Mouse (Mus musculus): ENCODE results near the gene Ctsf. TPM values are rescaled to one million over a fixed set of nuclear protein-coding genes. Genes with fewer than 3 reads are reported as not detected.
A peak's percentile ranks its signal among the peaks of the same experiment; 100 is the strongest.
"Not testable (repeated sequence)": the region's sequence is repeated elsewhere in the genome, so short reads cannot be mapped to it uniquely, and the experiment has no call there.

Ctsf gene
- total RNA-seq, 2 experiments from 2014 or later = 318 to 345 TPM

DNA sequence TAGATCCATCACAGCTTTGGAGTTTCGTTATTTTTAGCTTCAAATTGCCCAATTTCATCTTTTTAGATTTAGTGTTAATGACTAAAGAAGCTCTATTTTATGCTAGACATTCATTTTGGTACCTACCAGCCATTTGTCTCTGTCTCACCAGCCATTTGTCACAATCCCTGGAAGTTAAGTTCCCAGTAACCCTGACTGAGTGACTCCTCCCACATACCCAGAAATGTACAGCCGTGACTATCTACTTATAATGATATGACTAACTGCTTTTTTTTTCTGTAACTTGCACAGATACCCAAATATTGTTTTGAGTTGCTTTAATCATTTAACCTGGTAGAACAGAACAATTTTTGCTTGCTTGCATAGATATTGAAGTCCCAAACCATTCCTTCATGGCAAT lies 9.1 kb upstream of the Ctsf start:
- no peak for DNase-seq (ENCODE audit: low spot score in 2 of 2)

DNA sequence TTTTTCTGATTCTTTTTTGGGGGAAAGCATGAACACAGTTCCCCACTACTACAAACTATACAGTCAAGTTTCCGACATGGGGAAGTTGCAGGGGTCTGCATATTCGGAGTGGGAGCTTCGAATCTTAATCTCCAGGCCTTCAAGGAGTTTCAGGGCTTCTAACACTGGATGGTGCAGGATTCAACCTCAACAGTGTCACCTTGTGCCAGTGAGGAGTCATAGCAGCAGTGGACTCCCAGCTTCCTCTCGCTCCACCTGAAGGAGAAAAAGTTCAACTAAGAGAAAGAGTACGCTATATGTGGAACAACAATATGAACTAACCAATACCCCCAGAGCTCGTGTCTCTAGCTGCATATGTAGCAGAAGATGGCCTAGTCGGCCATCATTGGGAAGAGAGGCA lies 7.4 kb upstream of the Ctsf start:
- no peak for DNase-seq (ENCODE audit: low spot score in 2 of 2)

DNA sequence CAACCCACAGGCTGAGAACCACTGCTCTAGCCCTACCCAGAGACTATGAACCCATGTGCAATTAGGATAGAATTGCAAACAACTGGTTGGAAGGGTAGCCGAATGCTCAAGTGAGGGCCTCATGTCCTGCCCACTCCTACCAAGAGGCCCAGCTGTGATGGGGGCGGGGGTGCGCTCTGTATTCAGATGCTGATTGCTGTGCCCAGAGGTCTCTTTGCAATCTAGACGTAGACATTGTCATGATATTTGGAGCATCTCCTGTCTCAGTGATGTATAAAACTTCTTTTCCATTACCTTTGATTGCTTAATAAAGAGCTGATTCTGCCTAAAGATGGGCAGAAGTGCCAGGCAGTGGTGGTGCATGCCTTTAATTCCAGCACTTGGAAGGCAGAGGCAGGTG lies 5.1 kb upstream of the Ctsf start:
- DNase-seq (ENCODE audit: low spot score in 2 of 2) = no peak

DNA sequence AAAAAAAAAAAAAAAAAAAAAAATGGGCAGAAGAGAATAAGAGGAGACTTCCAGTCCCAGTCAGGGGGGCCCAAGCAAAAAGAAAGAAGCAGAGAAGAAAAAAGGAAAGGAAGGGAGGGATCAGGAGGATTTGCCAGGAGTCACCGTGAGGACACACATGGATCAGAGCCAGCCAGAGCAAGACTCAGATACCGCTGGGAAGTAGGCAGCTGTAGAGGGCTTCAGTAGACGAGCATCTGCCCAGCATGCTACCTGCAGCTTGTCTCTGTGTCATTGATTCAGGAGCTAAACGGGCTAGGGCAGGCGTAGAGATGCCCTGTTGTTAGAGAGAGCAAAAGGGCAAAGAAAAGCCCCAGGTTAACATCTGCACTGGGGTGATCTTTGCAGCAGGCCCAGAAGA lies 4.6 kb upstream of the Ctsf start:
- DNase-seq (ENCODE audit: low spot score in 2 of 2) = no peak

DNA sequence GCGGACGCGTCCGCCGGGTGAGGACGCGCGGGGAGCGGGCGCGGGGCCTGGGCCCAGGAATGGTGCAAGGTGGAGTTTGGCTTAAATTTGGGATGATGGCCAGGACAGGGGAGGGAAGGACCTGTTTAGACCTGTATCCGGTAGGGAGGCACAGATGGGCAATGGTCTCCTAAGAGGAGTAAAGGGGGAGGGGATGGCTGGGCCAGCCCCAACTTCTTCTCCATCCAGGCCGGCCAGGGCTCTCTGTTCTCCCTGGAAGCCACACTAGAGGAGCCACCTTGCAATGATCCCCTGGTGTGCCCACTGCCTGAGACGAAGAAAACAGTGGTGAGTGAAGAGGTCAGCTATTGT lies 515 bp downstream of the Ctsf start:
- no peak for DNase-seq (ENCODE audit: low spot score in 2 of 2)

DNA sequence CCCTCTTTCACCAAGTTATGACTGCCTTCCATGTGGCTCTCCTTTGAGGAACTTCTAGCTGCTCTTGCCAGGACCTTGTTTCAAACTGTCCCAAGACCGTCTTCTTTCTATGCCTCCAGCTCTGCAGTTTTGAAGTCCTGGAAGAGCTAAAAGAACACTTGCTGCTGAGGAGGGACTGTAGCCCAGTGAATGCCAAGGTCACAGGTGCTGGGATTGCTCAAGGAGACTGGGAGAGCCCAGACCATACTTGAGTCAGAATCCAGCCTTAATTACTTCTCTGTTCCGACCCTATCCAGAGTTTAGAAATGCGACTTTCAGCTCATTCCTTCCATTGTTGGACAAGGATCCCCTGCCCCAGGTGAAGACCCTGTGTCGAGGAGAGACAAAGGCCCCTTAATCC lies 1.0 kb downstream of the Ctsf start:
- peak in 1 of 2 experiments; percentile 48 for DNase-seq (ENCODE audit: low spot score in 2 of 2)

DNA sequence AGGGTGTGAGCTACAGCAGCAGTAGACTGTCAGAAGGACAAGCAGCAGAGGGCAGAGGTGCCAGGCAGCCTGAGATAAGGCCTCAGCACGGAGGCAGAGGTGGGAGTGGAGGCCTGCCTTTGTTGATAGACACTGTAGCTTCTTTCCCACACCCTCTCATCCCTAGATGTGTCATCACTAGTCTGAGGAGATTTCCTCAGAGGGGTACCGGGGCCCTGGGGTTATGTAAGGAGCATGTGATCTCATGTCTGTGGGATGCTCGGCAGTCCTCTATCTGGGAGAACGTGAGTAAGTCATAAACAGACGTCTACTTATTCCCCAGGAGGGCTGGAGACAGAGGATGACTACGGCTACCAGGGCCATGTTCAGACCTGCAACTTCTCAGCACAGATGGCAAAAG lies 4.2 kb downstream of the Ctsf start:
- no peak for DNase-seq (ENCODE audit: low spot score in 2 of 2)

DNA sequence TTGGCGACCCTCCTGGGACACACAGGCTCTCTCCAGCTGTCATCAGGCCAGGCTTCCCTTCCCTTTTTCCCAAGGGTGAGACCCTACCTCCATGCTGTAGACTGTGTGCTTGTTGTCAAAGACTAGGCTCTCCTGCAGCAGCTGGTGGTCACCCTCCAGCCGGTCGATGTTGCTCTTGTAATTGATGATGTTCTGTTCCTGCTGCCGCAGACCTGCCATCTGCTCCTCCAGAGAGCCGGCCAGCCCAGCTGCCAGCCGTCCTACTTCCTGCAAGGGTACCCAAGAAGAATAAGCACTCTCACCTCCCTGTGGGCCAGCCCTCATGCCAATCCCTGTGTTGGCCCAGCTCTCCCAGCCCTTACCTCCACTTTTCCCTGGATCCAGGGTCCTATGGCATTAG lies 8.1 kb downstream of the Ctsf start:
- no peak for DNase-seq (ENCODE audit: low spot score in 2 of 2)

DNA sequence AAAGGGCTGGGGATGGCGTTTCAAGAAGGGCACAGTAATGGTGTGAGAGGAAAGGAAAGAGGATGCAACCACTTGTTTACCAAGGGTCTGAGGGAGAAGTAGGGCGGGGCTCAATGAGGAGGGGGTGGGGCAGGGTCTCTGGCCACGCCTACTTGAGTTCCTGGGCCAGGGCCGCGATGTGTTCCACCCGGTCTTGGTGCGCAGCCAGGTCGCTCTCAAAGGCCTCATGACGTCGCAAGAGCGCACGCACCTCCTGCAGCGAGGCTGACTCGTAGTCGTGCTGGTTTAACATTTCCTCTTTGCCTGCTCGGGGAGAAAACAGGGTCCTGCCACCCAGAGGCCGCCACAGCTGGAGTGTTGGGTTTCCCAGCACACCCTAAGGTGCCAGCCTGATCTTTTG lies 10.2 kb downstream of the Ctsf start:
- no peak for DNase-seq (ENCODE audit: low spot score in 2 of 2)

DNA sequence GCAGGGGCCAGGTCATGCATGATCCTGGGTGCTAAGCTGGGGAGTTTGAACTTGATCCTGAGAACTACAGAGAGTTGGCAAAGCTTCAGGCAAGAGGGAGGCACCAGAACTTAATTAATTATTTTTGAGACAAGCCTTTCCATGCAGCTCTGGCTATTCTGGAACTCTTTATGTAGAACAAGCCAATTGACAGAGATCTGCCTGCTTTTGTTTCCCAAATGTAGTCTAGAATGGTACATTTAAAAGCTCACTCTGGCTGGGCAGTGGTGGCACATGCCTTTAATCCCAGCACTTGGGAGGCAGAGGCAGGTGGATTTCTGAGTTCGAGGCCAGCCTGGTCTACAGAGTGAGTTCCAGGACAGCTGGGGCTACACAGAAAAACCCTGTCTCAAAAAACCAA lies 19.7 kb downstream of the Ctsf start:
- DNase-seq (ENCODE audit: low spot score in 2 of 2) = not testable (repeated sequence)

DNA sequence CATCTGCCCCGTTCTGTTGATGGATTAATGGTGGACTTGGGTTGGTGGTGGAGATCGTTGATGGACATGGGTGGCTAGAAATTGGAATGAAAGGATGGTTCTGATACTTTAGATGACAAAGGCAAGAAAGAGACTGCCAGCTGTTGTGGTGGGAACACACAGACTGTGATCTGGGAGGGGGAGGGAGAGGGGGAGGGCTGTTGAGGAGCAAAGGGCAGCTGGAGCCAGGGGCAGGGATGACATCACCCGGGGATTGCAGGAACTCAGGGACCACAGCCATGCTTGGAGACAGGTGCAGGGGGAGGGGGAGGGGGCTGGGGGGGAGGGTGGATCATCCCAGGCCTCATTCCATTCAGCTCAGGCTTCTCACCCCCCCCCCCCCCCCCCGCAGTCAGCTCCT lies 21.3 kb downstream of the Ctsf start:
- no peak for DNase-seq (ENCODE audit: low spot score in 2 of 2)

DNA sequence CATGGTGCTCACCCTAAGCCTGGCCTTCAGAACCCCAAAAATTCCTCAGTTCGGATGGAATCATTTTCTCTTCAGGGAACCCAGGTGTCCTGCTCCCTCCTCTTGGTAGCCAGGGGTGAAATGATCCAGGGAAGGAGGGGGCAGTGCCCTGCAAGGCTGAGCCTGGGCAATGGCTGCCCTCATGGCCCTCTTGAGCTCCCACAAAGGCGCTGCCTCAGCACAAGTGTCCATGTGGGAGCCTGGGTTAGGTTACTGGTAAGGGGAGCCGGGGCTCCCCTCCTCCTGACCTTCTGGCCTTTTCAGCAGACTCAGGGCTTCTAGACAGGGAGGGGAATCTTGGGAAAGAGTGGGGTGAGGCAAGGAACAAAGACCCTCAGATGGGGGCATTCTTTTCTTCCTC lies 21.8 kb downstream of the Ctsf start:
- no peak for DNase-seq (ENCODE audit: low spot score in 2 of 2)

DNA sequence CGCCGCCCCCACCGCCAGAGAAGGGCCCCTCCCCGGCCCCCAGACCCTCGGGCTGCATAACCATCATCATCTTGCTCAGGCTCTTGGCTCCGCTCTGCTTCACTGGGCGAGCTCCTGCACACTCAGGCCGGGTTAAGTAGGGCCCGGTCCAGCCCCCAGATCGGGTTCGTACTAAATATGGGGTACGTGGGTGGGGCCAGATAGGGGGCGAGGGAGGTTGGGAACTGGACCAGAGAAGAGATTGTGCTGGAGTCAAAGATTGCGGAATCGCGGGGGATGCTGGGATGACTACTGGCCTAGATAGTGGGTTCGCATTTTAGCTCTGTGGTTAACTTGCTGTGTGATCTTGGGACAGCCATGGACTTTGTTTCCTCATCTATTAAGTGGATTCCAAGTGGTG lies 22.9 kb downstream of the Ctsf start, which contains the start of gene Actn3:
Actn3 (minus strand) TSS at position 125 of the 400 bp plus-strand sequence.
- no peak for DNase-seq (ENCODE audit: low spot score in 2 of 2)

DNA sequence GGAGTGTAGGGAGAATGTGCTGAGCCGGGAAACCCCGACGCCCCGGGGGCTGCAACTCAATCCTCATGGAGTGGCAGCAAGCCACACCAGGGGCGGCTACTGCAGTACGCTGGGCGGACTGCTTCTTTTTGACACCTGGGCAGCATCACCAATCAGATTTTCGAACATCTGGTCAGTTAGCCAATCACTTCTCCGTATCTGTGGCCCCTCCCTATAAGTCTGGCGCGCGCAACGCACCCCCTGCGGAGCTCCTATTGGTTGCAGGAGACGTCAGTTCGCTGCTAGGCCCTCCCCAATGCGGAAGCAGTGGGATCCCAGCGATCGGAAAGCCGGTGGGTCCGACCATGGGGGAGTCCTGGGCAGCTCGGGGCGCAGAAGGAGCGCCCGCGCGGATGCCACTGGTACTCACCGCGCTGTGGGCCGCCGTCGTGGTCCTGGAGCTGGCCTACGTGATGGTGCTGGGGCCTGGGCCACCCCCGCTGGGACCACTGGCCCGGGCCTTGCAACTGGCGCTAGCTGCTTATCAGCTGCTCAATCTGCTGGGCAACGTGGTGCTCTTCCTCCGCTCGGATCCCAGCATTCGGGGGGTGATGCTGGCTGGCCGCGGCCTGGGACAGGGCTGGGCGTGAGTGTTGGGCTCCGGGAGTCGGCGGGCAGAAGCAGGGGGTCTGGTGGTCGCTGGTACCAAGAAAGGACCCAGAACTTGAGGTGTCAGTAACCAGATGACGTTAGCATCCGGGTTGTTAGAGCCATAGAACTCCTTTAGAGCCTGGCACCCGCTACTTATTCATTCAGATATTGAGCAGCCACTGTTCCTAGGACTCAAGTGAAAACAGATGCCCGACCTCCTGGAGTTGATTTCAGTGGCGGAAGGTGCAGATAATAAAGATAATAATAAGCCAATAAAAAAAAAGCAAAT lies 23.7 kb downstream of the Ctsf start, which contains the start of gene Zdhhc24:
Zdhhc24 (plus strand) TSS at position 264 of the 919 bp plus-strand sequence.
- peak; percentile 95 to 97 for DNase-seq (ENCODE audit: low spot score in 2 of 2)

DNA sequence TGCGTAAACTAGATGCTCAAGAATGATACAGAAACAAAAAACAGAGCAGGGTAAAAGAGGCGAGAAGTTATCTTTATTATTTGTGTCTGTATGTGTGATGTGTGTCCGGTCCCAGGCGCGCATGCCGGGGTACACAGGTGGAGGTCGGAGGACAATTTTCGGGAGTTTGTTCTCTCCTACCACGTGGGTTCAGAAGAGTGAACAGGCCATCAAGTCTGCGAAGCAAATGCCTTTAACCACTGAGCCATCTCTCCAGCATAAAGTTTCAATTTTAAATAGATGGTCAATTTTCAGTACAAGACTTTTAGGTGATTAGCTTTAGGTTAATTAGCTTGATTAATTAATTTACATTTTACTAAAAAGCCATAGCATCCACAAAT lies 24.4 kb downstream of the Ctsf start:
- no peak for DNase-seq (ENCODE audit: low spot score in 2 of 2)

DNA sequence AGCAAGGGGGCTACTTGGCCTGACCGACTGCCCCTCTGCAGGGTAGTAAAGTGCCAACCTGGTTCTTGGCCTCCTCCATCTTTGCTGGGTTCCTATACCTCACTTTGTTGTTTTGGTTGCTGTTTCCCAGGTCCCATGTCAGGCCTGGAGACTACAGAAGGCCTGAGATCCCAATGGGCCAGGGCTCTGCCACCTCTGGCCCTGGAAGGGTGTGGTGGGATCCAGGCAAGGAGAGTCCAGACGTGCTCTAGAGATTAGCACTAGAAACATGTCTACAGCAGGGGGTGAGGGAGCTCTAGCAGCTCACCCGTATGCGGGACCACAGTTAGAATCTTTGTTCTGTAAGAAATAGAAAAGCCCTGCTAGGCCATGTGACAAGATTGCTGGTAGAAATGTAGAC lies 29.0 kb downstream of the Ctsf start:
- DNase-seq (ENCODE audit: low spot score in 2 of 2) = no peak

DNA sequence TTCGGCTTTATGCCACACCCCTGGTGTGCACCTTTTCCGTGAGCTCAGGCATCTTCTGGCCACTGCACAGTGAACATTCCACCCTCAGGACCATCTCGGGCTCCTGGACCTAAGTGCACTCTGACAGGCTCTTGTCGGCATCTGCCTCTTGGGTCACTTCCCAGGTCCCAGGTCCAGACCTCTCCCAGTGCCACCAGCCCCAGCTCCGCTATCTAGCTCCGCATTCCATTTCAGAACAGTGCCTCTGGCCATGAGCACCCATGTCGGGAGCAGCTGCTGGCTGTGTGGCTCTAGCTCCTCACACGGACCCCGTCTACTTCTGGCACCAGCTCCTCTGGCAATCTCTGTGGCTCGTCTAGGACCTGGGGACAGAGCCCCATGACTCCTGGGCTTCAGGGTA lies 34.9 kb downstream of the Ctsf start:
- DNase-seq (ENCODE audit: low spot score in 2 of 2) = no peak

DNA sequence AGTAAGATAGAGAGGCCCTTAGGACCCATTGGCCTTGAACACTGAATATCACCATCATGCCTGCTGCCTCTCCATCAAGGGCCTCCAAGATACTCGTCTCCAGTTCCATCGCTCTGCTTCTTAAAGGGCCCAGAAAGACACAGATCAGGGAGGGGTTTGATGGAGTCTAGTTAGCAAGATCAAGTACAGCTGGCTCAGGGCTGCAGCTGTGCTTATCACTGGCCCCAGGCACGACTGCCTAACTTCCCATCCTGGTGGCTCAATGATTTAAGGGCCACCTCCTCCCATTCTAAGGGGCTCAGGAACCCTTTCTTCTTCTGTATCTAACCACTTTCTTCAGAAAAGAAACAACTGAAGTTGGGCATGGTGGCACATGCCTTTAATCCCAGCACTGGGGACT lies 36.9 kb downstream of the Ctsf start:
- DNase-seq (ENCODE audit: low spot score in 2 of 2) = no peak

DNA sequence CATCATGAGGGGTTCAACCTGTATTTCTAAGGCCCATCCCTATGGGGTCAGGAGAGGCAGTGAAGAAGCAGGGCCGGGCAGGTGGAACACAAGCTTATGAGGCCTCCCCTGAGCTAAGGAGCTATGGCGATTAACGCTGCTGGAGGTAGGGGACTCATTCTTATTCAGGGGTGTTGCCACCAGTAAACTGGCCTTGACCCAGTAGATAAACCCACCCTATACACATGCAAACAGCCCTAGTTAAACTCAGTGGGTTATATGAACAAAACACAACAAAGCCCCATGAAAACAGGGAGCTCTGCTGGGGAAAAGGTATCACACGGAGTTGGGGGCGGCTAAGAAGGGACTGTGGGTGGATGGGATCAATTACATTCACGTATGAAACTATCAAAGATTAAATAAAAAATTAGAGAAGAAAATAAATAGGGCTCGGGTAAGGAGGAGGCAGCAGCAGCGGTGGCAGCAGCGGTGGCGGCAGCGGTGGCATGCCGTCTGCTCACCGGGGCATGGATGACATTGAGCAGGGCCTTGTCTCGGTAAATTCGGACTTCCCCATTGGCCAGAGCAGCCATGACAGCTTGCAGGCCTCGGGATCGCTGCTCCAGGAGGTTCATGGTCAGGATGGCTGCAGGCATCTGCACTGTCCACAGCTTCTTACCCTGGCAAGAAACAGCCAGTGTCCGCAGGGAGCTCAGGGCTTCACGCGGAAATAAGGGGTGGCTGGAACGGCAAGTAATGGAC lies 42.0 kb downstream of the Ctsf start:
- no peak for DNase-seq (ENCODE audit: low spot score in 2 of 2)

DNA sequence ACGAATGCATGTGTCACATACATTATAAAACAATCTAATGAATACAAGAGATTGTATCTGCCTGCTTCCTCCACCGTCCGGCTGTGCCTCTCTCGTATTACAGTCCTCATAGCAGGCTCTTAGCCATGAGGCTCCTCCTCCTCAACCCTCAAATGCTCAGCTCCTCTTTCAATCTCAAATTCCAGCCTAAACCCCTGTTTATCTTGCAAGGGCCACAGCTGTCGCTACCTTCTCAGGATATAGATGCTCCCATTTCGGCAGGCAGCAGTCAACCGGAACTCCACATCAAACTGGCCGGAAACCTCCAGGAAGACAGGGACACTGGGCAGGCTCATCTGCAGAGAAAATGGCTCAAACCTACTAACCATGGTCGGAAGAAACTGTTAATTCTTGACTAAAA lies 44.0 kb downstream of the Ctsf start:
- DNase-seq (ENCODE audit: low spot score in 2 of 2) = no peak

DNA sequence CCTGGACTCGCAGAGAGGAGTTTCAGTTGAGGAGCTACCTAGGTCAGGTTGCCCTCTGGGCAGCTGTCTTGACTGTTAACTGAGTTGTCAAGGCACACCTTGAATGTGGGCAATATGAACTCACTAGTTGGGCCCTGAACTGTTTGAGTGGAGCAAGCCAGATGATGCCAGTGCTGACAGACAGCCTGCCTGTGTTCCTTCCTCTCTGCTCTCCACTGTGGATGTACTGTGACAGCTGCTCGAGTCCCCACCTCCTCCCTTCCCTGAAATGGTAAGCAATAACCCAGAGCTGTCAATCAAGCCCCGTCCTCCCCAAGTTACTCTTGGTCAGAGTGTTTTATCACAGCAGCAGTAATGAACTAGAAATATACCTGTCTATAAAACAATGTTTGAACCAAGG lies 45.0 kb downstream of the Ctsf start:
- DNase-seq (ENCODE audit: low spot score in 2 of 2) = no peak

DNA sequence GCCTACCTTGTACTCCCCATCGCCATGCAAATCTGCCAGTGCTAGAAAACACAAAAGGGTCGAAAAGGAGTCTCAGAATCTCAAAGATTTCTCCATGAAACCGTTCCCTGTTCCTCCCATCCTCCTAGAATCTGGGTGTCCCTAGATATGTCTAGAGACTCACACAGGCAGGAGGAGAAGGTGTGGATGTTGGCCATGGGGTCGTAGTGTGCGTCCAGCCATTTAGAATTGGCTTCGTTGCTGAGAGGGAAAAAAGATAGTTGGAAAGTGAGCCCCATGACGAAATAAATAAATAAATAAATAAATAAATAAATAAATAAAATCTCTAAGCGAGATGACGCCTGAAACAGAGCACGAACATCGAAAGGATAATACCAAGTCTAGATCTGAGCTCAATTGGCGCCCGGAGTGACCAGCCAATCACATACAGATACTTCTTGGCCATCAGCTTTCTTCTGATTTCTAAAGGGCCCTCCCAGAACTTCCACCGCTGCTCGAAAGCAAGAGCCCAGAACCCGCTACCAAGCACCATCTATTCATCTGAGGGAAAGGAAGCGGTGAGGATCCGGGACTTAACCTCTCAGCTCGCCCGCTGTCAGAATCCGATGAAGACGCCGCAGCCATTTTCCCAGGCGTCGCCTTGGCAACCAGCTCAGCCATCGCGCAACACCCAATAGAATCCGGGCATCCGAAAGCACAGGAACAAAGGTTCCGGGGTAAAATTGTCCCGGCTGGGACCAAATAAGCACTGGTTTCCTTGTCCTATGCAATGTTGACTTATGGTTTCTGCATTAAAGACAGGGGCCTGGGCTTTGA lies 51.3 kb downstream of the Ctsf start, which contains the start of gene Bbs1:
Bbs1 (minus strand) TSS at position 650 of the 816 bp plus-strand sequence.
- DNase-seq (ENCODE audit: low spot score in 2 of 2) = peak; percentile 72 to 78

All from adrenal gland, adult 18-20 months (tissue).